8 mouse cellular contexts compared by ENCODE assay signal in the genomic region with DNA sequence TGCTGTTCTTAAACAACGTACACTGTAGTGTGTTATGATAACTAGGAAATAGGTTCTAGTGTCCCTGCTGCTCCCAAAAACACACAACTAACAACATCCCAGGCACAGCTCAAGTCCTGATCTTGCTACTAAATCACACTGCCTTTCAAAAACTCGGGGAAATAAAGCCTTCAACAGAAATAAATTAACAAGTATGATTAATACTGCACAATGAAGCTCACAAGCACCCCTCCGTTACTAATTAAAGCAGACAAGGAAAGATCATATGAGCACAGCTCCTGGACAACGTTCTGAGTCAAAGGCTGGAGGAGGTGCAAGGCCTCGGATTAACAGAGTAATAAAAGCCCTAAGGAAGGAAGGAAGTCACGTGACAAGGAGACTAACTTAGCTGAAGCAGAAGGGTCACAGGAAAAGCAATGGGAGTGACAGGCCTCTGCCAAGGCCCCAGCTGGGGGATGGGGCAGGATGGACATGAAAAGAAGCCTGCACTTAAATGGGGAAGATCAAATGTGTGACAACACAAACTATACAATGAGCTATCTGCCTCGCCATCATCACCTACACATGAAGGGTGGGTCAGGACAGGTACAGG. TPM values are rescaled to one million over a fixed set of nuclear protein-coding genes. Genes with fewer than 3 reads are reported as not detected.
DNase-seq lines count a peak whose midpoint lies in the region; ATAC-seq and TF ChIP-seq lines count a peak whose summit lies in the region.

No protein-coding gene starts in this region.

- H3K36me3 ChIP-seq in kidney, postnatal 0 days (ENCODE audit: insufficient read depth, low read length), result no peaks in the 10 kb centered on the region

- H3K4me3 ChIP-seq in layer of hippocampus, adult 2 months, result no peak overlapping the region; the same call in 1 of the 2 replicates
- H3K4me3 ChIP-seq in kidney, postnatal 0 days (replicated peaks; ENCODE audit: low read depth, low read length), result no peak overlapping the region

- H3K4me2 ChIP-seq in kidney, postnatal 0 days (ENCODE audit: low read length), result peak overlapping the region; percentile 13; the same call in 1 of the 2 replicates

- ATAC-seq in kidney, postnatal 0 days (replicated peaks; ENCODE audit: low FRiP score, low read depth), result no peak
- no peak for ATAC-seq in cerebellum, adult (ENCODE audit: insufficient number of reproducible peaks, low FRiP score, low TSS enrichment)

- 25% methylated on average over 7 of the region's 7 CpGs for WGBS in kidney, postnatal 0 days

- H3K27ac ChIP-seq in layer of hippocampus, adult 2 months, result peak overlapping the region; percentile 84
- peak overlapping the region; percentile 60 for H3K27ac ChIP-seq in kidney, postnatal 0 days

- peaks cover 7% of the 10 kb centered on the region; the same call in 1 of the 2 replicates for H3K4me1 ChIP-seq in kidney, postnatal 0 days (replicated peaks; ENCODE audit: insufficient read depth, low read length)

- H3K9ac ChIP-seq in kidney, postnatal 0 days (ENCODE audit: low read depth, low read length), result no peak overlapping the region

- H3K9me3 ChIP-seq in kidney, postnatal 0 days (replicated peaks; ENCODE audit: low read length), result no peaks in the 10 kb centered on the region

- peak in 1 of 2 experiments; percentile 8 for DNase-seq in layer of hippocampus, adult 2 months (ENCODE audit: low spot score in 2 of 2)
- DNase-seq in layer of hippocampus, postnatal 10 days (ENCODE audit: low spot score in 2 of 2), result no peak
- DNase-seq in adrenal gland, postnatal 25 days, result peak; percentile 20
- peak; percentile 98 for DNase-seq in heart, adult 11 months
- DNase-seq in kidney, postnatal 0 days (ENCODE audit: low spot score), result peak; percentile 78
- DNase-seq in lung, postnatal 36 days, result peak; percentile 68
- DNase-seq in ovary, adult 18-20 months (ENCODE audit: low spot score), result no peak

- TF ChIP-seq CTCF in layer of hippocampus, adult 2 months (conservative IDR thresholded peaks at IDR 0.05), result no peak
- no peak for TF ChIP-seq CTCF in kidney, postnatal 0 days (IDR thresholded peaks at IDR 0.05; ENCODE audit: low read depth)

- H3K27me3 ChIP-seq in kidney, postnatal 0 days (ENCODE audit: insufficient read depth, low read length), result no peaks in the 10 kb centered on the region

RNA-seq across cellular contexts. Expression of gene Dok1, which starts 35.7 kb away (rescaled TPM):
- 1 to 10 TPM; 3.2 to 3.3 TPM for total RNA-seq in layer of hippocampus, adult 2 months (2021)
- total RNA-seq in layer of hippocampus, postnatal 10 days (2021), result 1 to 10 TPM; 1.6 to 2.4 TPM
- 10.1 and 15.9 TPM in 2 replicates for total RNA-seq in adrenal gland, postnatal 25 days (2021)
- polyA plus RNA-seq in kidney, postnatal 0 days (2015; fragmentation: Nextera tagmentation; extraction: Ambion mirVana), result 13.7 and 15.2 TPM in 2 replicates

RNA-seq across cellular contexts. Expression of gene Loxl3, which starts 36.4 kb away (rescaled TPM):
- total RNA-seq in layer of hippocampus, adult 2 months (2021), result 1 to 10 TPM; 2.4 to 3.5 TPM
- 1 to 10 TPM; 3.0 to 5.7 TPM for total RNA-seq in layer of hippocampus, postnatal 10 days (2021)
- total RNA-seq in adrenal gland, postnatal 25 days (2021), result 2.3 and 2.5 TPM in 2 replicates
- polyA plus RNA-seq in kidney, postnatal 0 days (2015; fragmentation: Nextera tagmentation; extraction: Ambion mirVana), result 13.4 and 16.1 TPM in 2 replicates

RNA-seq across cellular contexts. Expression of gene M1ap, which starts 50.9 kb away (rescaled TPM):
- total RNA-seq in layer of hippocampus, adult 2 months (2021), result not detected
- total RNA-seq in layer of hippocampus, postnatal 10 days (2021), result not detected
- total RNA-seq in adrenal gland, postnatal 25 days (2021), result not detected in 2 replicates
- 0.32 and 0.34 TPM in 2 replicates for polyA plus RNA-seq in kidney, postnatal 0 days (2015; fragmentation: Nextera tagmentation; extraction: Ambion mirVana)

RNA-seq across cellular contexts. Expression of gene Aup1, which starts 56.7 kb away (rescaled TPM):
- total RNA-seq in layer of hippocampus, adult 2 months (2021), result 100 to 1,000 TPM; 131 to 133 TPM
- 100 to 1,000 TPM in 1 of 2 experiments, 10 to 100 TPM in 1; 92.7 to 115 TPM for total RNA-seq in layer of hippocampus, postnatal 10 days (2021)
- 214 TPM in 2 replicates for total RNA-seq in adrenal gland, postnatal 25 days (2021)
- 194 and 210 TPM in 2 replicates for polyA plus RNA-seq in kidney, postnatal 0 days (2015; fragmentation: Nextera tagmentation; extraction: Ambion mirVana)

RNA-seq across cellular contexts. Expression of gene Htra2, which starts 57.5 kb away (rescaled TPM):
- total RNA-seq in layer of hippocampus, adult 2 months (2021), result 10 to 100 TPM; 52.9 to 54.5 TPM
- total RNA-seq in layer of hippocampus, postnatal 10 days (2021), result 10 to 100 TPM; 68.0 to 70.4 TPM
- 59.1 and 70.1 TPM in 2 replicates for total RNA-seq in adrenal gland, postnatal 25 days (2021)
- 68.5 and 70.4 TPM in 2 replicates for polyA plus RNA-seq in kidney, postnatal 0 days (2015; fragmentation: Nextera tagmentation; extraction: Ambion mirVana)

Comparison
In these comparisons a context has a peak if more than half of its experiments do, and no peak if none do; other contexts are left out.
1. DNase-seq: peak in adrenal gland, postnatal 25 days (single experiment), heart, adult 11 months (single experiment), kidney, postnatal 0 days (single experiment) and lung, postnatal 36 days (single experiment); none in layer of hippocampus, postnatal 10 days (0 of 2) and ovary, adult 18-20 months (single experiment).